In genomic region chr11:68579462-68579881, GRCm38 (mm10) we compare ENCODE assay signal across 10 mouse cellular contexts. TPM values are rescaled to one million over a fixed set of nuclear protein-coding genes. Genes with fewer than 3 reads are reported as not detected.
DNase-seq lines count a peak whose midpoint lies in the region; ATAC-seq and TF ChIP-seq lines count a peak whose summit lies in the region.
"Had no signal": no experiment of that assay in that cellular context is flagged by ENCODE, and none has a peak within 500 bp of the region (broad histone marks: within the 10 kb centered on the region; RNA-seq: fewer than 3 reads in every experiment).

No protein-coding gene starts in this region.

- peak; percentile 38 for TF ChIP-seq CTCF in layer of hippocampus, adult 2 months (conservative IDR thresholded peaks at IDR 0.05)

- H3K27ac ChIP-seq in embryonic facial prominence, embryonic 14.5 days (replicated peaks; ENCODE audit: low read depth, low read length): no peak overlapping the region
- H3K27ac ChIP-seq in layer of hippocampus, adult 2 months: peak overlapping the region; percentile 9; the same call in 1 of the 2 replicates
- H3K27ac ChIP-seq in midbrain, embryonic 15.5 days: peak overlapping the region; percentile 14
- H3K27ac ChIP-seq: stomach, embryonic 15.5 days had no signal

- 27% methylated on average over 9 of the region's 9 CpGs for WGBS in embryonic facial prominence, embryonic 14.5 days
- WGBS in midbrain, embryonic 15.5 days: 14% methylated on average over 9 of the region's 9 CpGs

- H3K4me2 ChIP-seq in embryonic facial prominence, embryonic 14.5 days (ENCODE audit: low read depth, low read length): 0 out of 2 replicates have a peak overlapping the region, but pooled peaks have one; percentile 10
- H3K4me2 ChIP-seq in midbrain, embryonic 15.5 days: no peak overlapping the region
- H3K4me2 ChIP-seq: stomach, embryonic 15.5 days had no signal

- H3K9me3 ChIP-seq in embryonic facial prominence, embryonic 14.5 days (ENCODE audit: control insufficient read depth, low read length): no peaks in the 10 kb centered on the region
- H3K9me3 ChIP-seq in midbrain, embryonic 15.5 days: no peaks in the 10 kb centered on the region
- H3K9me3 ChIP-seq: stomach, embryonic 15.5 days had no signal

- H3K27me3 ChIP-seq in embryonic facial prominence, embryonic 14.5 days (replicated peaks; ENCODE audit: control insufficient read depth, insufficient read depth, low read length): no peaks in the 10 kb centered on the region
- no peaks in the 10 kb centered on the region for H3K27me3 ChIP-seq in midbrain, embryonic 15.5 days (replicated peaks)
- H3K27me3 ChIP-seq: stomach, embryonic 15.5 days had no signal

- no peaks in the 10 kb centered on the region for H3K36me3 ChIP-seq in embryonic facial prominence, embryonic 14.5 days (ENCODE audit: control insufficient read depth, insufficient read depth, low read length)
- no peaks in the 10 kb centered on the region for H3K36me3 ChIP-seq in midbrain, embryonic 15.5 days (replicated peaks)
- H3K36me3 ChIP-seq: stomach, embryonic 15.5 days had no signal

- no peak for ATAC-seq in embryonic facial prominence, embryonic 14.5 days (ENCODE audit: low read depth)
- 0 out of 2 replicates have a peak, but pooled peaks have one; percentile 69 for ATAC-seq in midbrain, embryonic 15.5 days (replicated peaks)

- no peak overlapping the region for H3K4me3 ChIP-seq in embryonic facial prominence, embryonic 14.5 days (ENCODE audit: low read depth, low read length)
- no peak overlapping the region for H3K4me3 ChIP-seq in layer of hippocampus, adult 2 months
- H3K4me3 ChIP-seq in midbrain, embryonic 15.5 days: no peak overlapping the region
- H3K4me3 ChIP-seq: stomach, embryonic 15.5 days had no signal

- peaks cover 15% of the 10 kb centered on the region for H3K4me1 ChIP-seq in embryonic facial prominence, embryonic 14.5 days (ENCODE audit: control insufficient read depth, insufficient read depth, low read length)
- peaks cover 24% of the 10 kb centered on the region for H3K4me1 ChIP-seq in midbrain, embryonic 15.5 days

- peak overlapping the region; percentile 30; the same call in 1 of the 2 replicates for H3K9ac ChIP-seq in embryonic facial prominence, embryonic 14.5 days (ENCODE audit: low read depth, low read length)
- no peak overlapping the region for H3K9ac ChIP-seq in midbrain, embryonic 15.5 days
- H3K9ac ChIP-seq: stomach, embryonic 15.5 days had no signal

- peak; percentile 38 for DNase-seq in gastrocnemius, postnatal 10 days
- DNase-seq in gastrocnemius, postnatal 25 days: no peak
- DNase-seq in MN1 (ENCODE audit: low spot score): peak; percentile 11
- DNase-seq in embryonic facial prominence, embryonic 14.5 days (ENCODE audit: low spot score): peak; percentile 67
- peak; percentile 44 to 45 for DNase-seq in layer of hippocampus, adult 2 months (ENCODE audit: low spot score in 2 of 2)
- no peak for DNase-seq in spleen, postnatal 14 days (ENCODE audit: low spot score in 2 of 2)
- no peak for DNase-seq in spleen, postnatal 36 days (ENCODE audit: low spot score in 2 of 2)

RNA-seq across cellular contexts. Expression of gene Ccdc42, which starts 7.3 kb away (rescaled TPM):
- total RNA-seq in gastrocnemius, postnatal 10 days (2021): under 1 TPM in 1 of 2 experiments, not detected in 1; 0.31 TPM
- not detected for total RNA-seq in gastrocnemius, postnatal 25 days (2021)
- polyA plus RNA-seq in embryonic facial prominence, embryonic 14.5 days (2014; fragmentation: Nextera tagmentation; extraction: Ambion mirVana): 0.28 and 0.64 TPM in 2 replicates
- 1 to 10 TPM; 2.5 to 2.9 TPM for total RNA-seq in layer of hippocampus, adult 2 months (2021)
- polyA plus RNA-seq in midbrain, embryonic 15.5 days (2015; fragmentation: Nextera tagmentation; extraction: Ambion mirVana): 0.17 and 0.27 TPM in 2 replicates
- total RNA-seq: common myeloid progenitor, adult 5-6 weeks had no signal

RNA-seq across cellular contexts. Expression of gene Mfsd6l, which starts 23.5 kb away (rescaled TPM):
- total RNA-seq in gastrocnemius, postnatal 10 days (2021): under 1 TPM; 0.14 to 0.20 TPM
- total RNA-seq in gastrocnemius, postnatal 25 days (2021): not detected
- 0.92 and 0.93 TPM in 2 replicates for polyA plus RNA-seq in embryonic facial prominence, embryonic 14.5 days (2014; fragmentation: Nextera tagmentation; extraction: Ambion mirVana)
- under 1 TPM in 1 of 2 experiments, not detected in 1; 0.23 TPM for total RNA-seq in layer of hippocampus, adult 2 months (2021)
- not detected in 2 replicates for polyA plus RNA-seq in midbrain, embryonic 15.5 days (2015; fragmentation: Nextera tagmentation; extraction: Ambion mirVana)
- total RNA-seq: common myeloid progenitor, adult 5-6 weeks had no signal

Comparison
In these comparisons a context has a peak if more than half of its experiments do, and no peak if none do; other contexts are left out.
1. DNase-seq: peak in gastrocnemius, postnatal 10 days (single experiment), MN1 (single experiment), embryonic facial prominence, embryonic 14.5 days (single experiment) and layer of hippocampus, adult 2 months (2 of 2); none in gastrocnemius, postnatal 25 days (single experiment), spleen, postnatal 14 days (0 of 2) and spleen, postnatal 36 days (0 of 2).